Mouse (Mus musculus) heart, embryonic 16.5 days (tissue): ENCODE results near the gene Nat8f1. TPM values are rescaled to one million over a fixed set of nuclear protein-coding genes. Genes with fewer than 3 reads are reported as not detected.

ENCODE experiments used
- ATAC-seq: fragments of 200-750 bp; cut with Nextera tagmentation; replicated peaks from 2 replicates; pipeline ENCODE4 v1.8.0; 2017; ENCODE audit warnings: moderate number of reproducible peaks; ENCODE audit not compliant: insufficient read depth, low FRiP score; ENCODE audit errors: extremely low read depth
- H3K27ac ChIP-seq: fragments of 300-500 bp; sonication (generic); 2 replicates; pipeline ENCODE4 v1.5.1; 2014; ENCODE audit warnings: mild to moderate bottlenecking, low read length, control low read depth, moderate library complexity
- H3K27me3 ChIP-seq: fragments of 300-500 bp; sonication (generic); 2 replicates; pipeline ENCODE4 v1.6.1; 2014; ENCODE audit warnings: low read length, mixed read lengths; ENCODE audit not compliant: control insufficient read depth, insufficient read depth
- H3K36me3 ChIP-seq: fragments of 300-500 bp; sonication (generic); 2 replicates; pipeline ENCODE4 v1.6.1; 2014; ENCODE audit not compliant: control insufficient read depth, insufficient read depth
- H3K4me1 ChIP-seq: fragments of 300-500 bp; sonication (generic); 2 replicates; pipeline ENCODE4 v1.6.1; 2014; ENCODE audit warnings: low read length, mixed read lengths; ENCODE audit not compliant: control insufficient read depth, insufficient read depth
- H3K4me2 ChIP-seq: fragments of 300-500 bp; sonication (generic); 2 replicates; pipeline ENCODE4 v1.6.1; 2014; ENCODE audit warnings: low read depth, mild to moderate bottlenecking, control low read depth, low read length
- H3K4me3 ChIP-seq: fragments of 300-500 bp; sonication (generic); 2 replicates; pipeline ENCODE4 v1.5.1; 2014; ENCODE audit warnings: mild to moderate bottlenecking, control low read depth, low read length
- H3K9ac ChIP-seq: fragments of 300-500 bp; sonication (generic); 2 replicates; pipeline ENCODE4 v1.6.1; 2014; ENCODE audit warnings: low read length, control low read depth
- H3K9me3 ChIP-seq: fragments of 300-500 bp; sonication (generic); replicated peaks from 2 replicates; pipeline ENCODE4 v1.6.1; 2016; ENCODE audit warnings: low read length; ENCODE audit not compliant: control insufficient read depth
- WGBS: fragments of 180-500 bp; shearing (Covaris S2); extraction: QIAGEN DNeasy Blood & Tissue Kit; methylation state at CpG from one replicate; pipeline ENCODE4 v1.1.7; 2014; 5-methylcytosine and 5-hydroxymethylcytosine counted together
- polyA plus RNA-seq: library from polyadenylated mRNA; unstranded; fragments of >200 nt; fragmentation: Nextera tagmentation; extraction: Ambion mirVana; gene quantifications from 2 replicates; pipeline ENCODE4 v1.2.1, GENCODE M21; 2015

The Nat8f1 gene
- polyA plus RNA-seq, 1 experiment from 2014 or later, result 4.6 TPM

DNA sequence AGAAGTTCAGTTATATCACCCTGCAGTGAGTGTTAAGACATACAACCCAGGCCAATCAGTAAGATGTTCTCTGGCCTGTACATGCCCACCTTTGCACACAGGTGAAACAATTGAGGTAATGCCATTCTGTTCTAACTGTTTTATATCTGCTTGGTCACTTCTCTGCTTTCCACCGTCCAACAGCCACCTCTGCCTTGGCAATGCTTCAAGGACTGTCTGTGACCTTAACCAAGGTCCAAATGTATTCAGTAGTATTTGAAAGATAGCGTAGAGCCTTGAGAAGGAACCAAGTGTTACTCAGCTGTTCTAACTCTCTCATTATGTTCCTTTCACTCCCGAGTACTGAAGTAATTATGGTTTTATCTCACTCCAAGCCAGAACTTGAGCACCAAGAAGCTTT, 52.9 kb downstream of the Nat8f1 start:
- H3K27ac ChIP-seq, result no peak overlapping the region
- H3K9me3 ChIP-seq, result no peaks in the 10 kb centered on the region
- H3K4me2 ChIP-seq, result no peak overlapping the region
- H3K36me3 ChIP-seq, result no peaks in the 10 kb centered on the region
- no peak overlapping the region for H3K9ac ChIP-seq
- no peak overlapping the region for H3K4me3 ChIP-seq
- ATAC-seq, result no peak
- H3K27me3 ChIP-seq, result no peaks in the 10 kb centered on the region
- WGBS, result 59% methylated on average over 3 of the region's 3 CpGs
- H3K4me1 ChIP-seq, result no peaks in the 10 kb centered on the region

DNA sequence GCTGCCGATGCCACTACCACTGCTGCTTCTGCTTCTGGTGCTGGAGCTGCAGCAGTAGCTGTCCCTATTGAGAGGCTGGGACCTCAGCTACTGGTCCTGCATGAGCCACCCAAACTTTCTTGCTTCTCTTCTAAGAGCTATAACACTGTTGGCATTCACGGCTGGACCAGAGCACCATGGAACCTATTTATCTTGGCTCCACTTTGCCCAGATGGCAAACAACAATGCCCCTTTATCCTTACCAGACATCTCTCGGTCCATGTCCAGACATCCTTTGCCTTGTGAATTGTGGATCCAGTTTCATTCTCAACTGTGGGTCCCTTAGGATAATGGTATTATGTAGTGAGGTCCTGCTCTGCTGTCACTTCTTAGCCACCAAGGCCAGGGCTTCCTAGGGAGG, 54.2 kb downstream of the Nat8f1 start:
- Histone ChIP-seq H3K9ac (no peak overlapping the region), H3K4me3 (no peak overlapping the region), H3K27me3 (no peaks in the 10 kb centered on the region), H3K9me3 (no peaks in the 10 kb centered on the region), H3K27ac (no peak overlapping the region), H3K36me3 (no peaks in the 10 kb centered on the region), H3K4me1 (no peaks in the 10 kb centered on the region), H3K4me2 (no peak overlapping the region)
- 83% methylated on average over 3 of the region's 3 CpGs for WGBS
- ATAC-seq, result no peak

Other genes starting within 250 kb of the Nat8f1 start
- gene Nat8f7, start 202.5 kb downstream of the Nat8f1 start, polyA plus RNA-seq, result not detected in 2 replicates
- gene Nat8f3, start 149.9 kb downstream of the Nat8f1 start, polyA plus RNA-seq, result not detected in 2 replicates
- not detected in 2 replicates for gene Nat8f6, start 94.7 kb downstream of the Nat8f1 start, polyA plus RNA-seq
- gene Nat8f5, start 94.7 kb downstream of the Nat8f1 start, polyA plus RNA-seq, result not detected in 2 replicates
- 0.13 TPM in 1 of 2 replicates, not detected in the other for gene Nat8, start 83.6 kb downstream of the Nat8f1 start, polyA plus RNA-seq
- gene Nat8f2, start 46.5 kb downstream of the Nat8f1 start, polyA plus RNA-seq, result not detected in 2 replicates
- 2.1 and 2.9 TPM in 2 replicates for gene Nat8f4, start 10.8 kb downstream of the Nat8f1 start, polyA plus RNA-seq
- gene Tprkb, start 3.8 kb downstream of the Nat8f1 start, polyA plus RNA-seq, result 20.8 and 23.1 TPM in 2 replicates
- 40.2 and 54.6 TPM in 2 replicates for gene Dusp11, start 46.0 kb upstream of the Nat8f1 start, polyA plus RNA-seq
- gene Figla, start 100.5 kb upstream of the Nat8f1 start, polyA plus RNA-seq, result not detected in 2 replicates
- 1.7 and 2.2 TPM in 2 replicates for gene Add2, start 113.0 kb upstream of the Nat8f1 start, polyA plus RNA-seq